Mouse (Mus musculus) cerebellum, adult 2 months (tissue): Measurements from ENCODE around the gene Cryz.

ENCODE experiments used
- CTCF ChIP-seq: fragments of 200-500 bp; IDR thresholded peaks from 2 replicates; pipeline ENCODE4 v1.5.1; 2011; ENCODE audit warnings: low read depth, mild to moderate bottlenecking, control low read depth, low read length, moderate library complexity, borderline replicate concordance; ENCODE audit not compliant: insufficient read depth
- POLR2A ChIP-seq: fragments of 200-500 bp; IDR thresholded peaks from 2 replicates; pipeline ENCODE4 v1.6.1; 2011; ENCODE audit warnings: low read length, control low read depth, borderline replicate concordance; ENCODE audit not compliant: insufficient read depth

GRCm38 (mm10) chr3:154550326-154551034 lies 46.0 kb upstream of the Cryz start:
- no peak for TF ChIP-seq CTCF
- no peak for TF ChIP-seq POLR2A
